Mouse (Mus musculus) myocyte (in vitro differentiated cells): ENCODE results near the gene Pax5.

Experiments
- CEBPB ChIP-seq: IDR thresholded peaks from 2 replicates; pipeline ENCODE4 v1.6.1; 2011; ENCODE audit warnings: mild to moderate bottlenecking, moderate library complexity; ENCODE audit not compliant: poor library complexity, insufficient read depth, severe bottlenecking
- E2F4 ChIP-seq: IDR thresholded peaks from one replicate; pipeline ENCODE4 v1.6.1; 2011; ENCODE audit warnings: mild to moderate bottlenecking, control low read depth, moderate library complexity; ENCODE audit not compliant: insufficient read depth
- MAX ChIP-seq: IDR thresholded peaks from one replicate; pipeline ENCODE4 v1.6.1; 2011; ENCODE audit warnings: low read depth, mild to moderate bottlenecking, control low read depth
- MYOD1 ChIP-seq, 3 experiments: IDR thresholded peaks; one replicate each; pipeline ENCODE4 v1.6.1; 2011; ENCODE audit warnings: control low read depth in 2 of 3, low read depth in 2 of 3, mild to moderate bottlenecking in 2 of 3, moderate library complexity in 1 of 3; ENCODE audit not compliant: insufficient read length in 2 of 3, control insufficient read depth in 1 of 3
- MYOG ChIP-seq, 3 experiments: IDR thresholded peaks; one replicate each; pipeline ENCODE4 v1.6.1; 2011; ENCODE audit warnings: control low read depth in 2 of 3, low read depth in 2 of 3, mild to moderate bottlenecking in 2 of 3; ENCODE audit not compliant: insufficient read length in 2 of 3, control insufficient read depth in 1 of 3, insufficient read depth in 1 of 3
- POLR2A ChIP-seq: IDR thresholded peaks from one replicate; pipeline ENCODE4 v1.6.1; 2011; ENCODE audit warnings: low read depth, mild to moderate bottlenecking, control low read depth, moderate library complexity; ENCODE audit not compliant: insufficient read length
- POLR2AphosphoS2 ChIP-seq: IDR thresholded peaks from one replicate; pipeline ENCODE4 v1.6.1; 2011; ENCODE audit warnings: low read depth, control low read depth; ENCODE audit not compliant: insufficient read length
- REST ChIP-seq: IDR thresholded peaks from one replicate; pipeline ENCODE4 v1.6.1; 2011; ENCODE audit warnings: mild to moderate bottlenecking, control low read depth, moderate library complexity; ENCODE audit not compliant: insufficient read depth, insufficient read length
- TCF12 ChIP-seq: IDR thresholded peaks from one replicate; pipeline ENCODE4 v1.6.1; 2011; ENCODE audit warnings: mild to moderate bottlenecking, control low read depth; ENCODE audit not compliant: poor library complexity, insufficient read depth, severe bottlenecking
- USF1 ChIP-seq: IDR thresholded peaks from one replicate; pipeline ENCODE4 v1.6.1; 2011; ENCODE audit warnings: low read depth, mild to moderate bottlenecking, control low read depth, moderate library complexity

GRCm38 (mm10) chr4:44532731-44533130, 177.6 kb downstream of the Pax5 start:
- TF ChIP-seq E2F4 (no peak), REST (no peak), MYOG (IDR thresholded peaks at IDR 0.05; ENCODE audit: control insufficient read depth in 1 of 3, insufficient read depth in 1 of 3, insufficient read length in 2 of 3, low read depth in 2 of 3) (no peak), POLR2A (no peak), TCF12 (no peak), MAX (no peak), POLR2AphosphoS2 (no peak), CEBPB (no peak), USF1 (no peak), MYOD1 (IDR thresholded peaks at IDR 0.05; ENCODE audit: control insufficient read depth in 1 of 3, insufficient read length in 2 of 3, low read depth in 2 of 3) (no peak)
